Mouse (Mus musculus) ES-Bruce4 (cell line): ENCODE results near the gene Neu2.

Source experiments
- CTCF ChIP-seq: IDR thresholded peaks from one replicate; pipeline ENCODE4 v1.8.1; 2011; ENCODE audit warnings: low read depth, low read length
- EP300 ChIP-seq: IDR thresholded peaks from 2 replicates; pipeline ENCODE4 v1.6.1; 2011; ENCODE audit warnings: low read depth, low read length; ENCODE audit not compliant: insufficient read depth
- POLR2A ChIP-seq: IDR thresholded peaks from one replicate; pipeline ENCODE4 v1.8.1; 2011; ENCODE audit warnings: low read length; ENCODE audit not compliant: insufficient read depth

GRCm38 (mm10) chr1:87510845-87511244, 1.2 kb downstream of the Neu2 start:
- TF ChIP-seq POLR2A: no peak
- TF ChIP-seq EP300: no peak
- TF ChIP-seq CTCF: no peak
